Mouse (Mus musculus) liver, embryonic 15.5 days (tissue): ENCODE data around the gene Slc2a10. TPM values are rescaled to one million over a fixed set of nuclear protein-coding genes. Genes with fewer than 3 reads are reported as not detected.

Source experiments
- ATAC-seq: fragments of 200-750 bp; cut with Nextera tagmentation; 2 replicates; pipeline ENCODE4 v1.8.0; 2017; ENCODE audit warnings: moderate number of reproducible peaks, mild to moderate bottlenecking, moderate library complexity; ENCODE audit not compliant: insufficient read depth
- H3K27ac ChIP-seq: fragments of 300-500 bp; sonication (generic); replicated peaks from 2 replicates; pipeline ENCODE4 v1.5.1; 2015; ENCODE audit warnings: mild to moderate bottlenecking, inconsistent platforms
- H3K27me3 ChIP-seq: fragments of 300-500 bp; sonication (generic); 2 replicates; pipeline ENCODE4 v1.6.1; 2015; ENCODE audit warnings: mild to moderate bottlenecking, inconsistent platforms
- H3K36me3 ChIP-seq: fragments of 300-500 bp; sonication (generic); replicated peaks from 2 replicates; pipeline ENCODE4 v1.6.1; 2015; ENCODE audit warnings: moderate library complexity, mild to moderate bottlenecking, inconsistent platforms
- H3K4me1 ChIP-seq: fragments of 300-500 bp; sonication (generic); replicated peaks from 2 replicates; pipeline ENCODE4 v1.6.1; 2015; ENCODE audit warnings: inconsistent platforms
- H3K4me2 ChIP-seq: fragments of 300-500 bp; sonication (generic); 2 replicates; pipeline ENCODE4 v1.6.1; 2015; ENCODE audit warnings: moderate library complexity, mild to moderate bottlenecking, inconsistent platforms
- H3K4me3 ChIP-seq: fragments of 300-500 bp; sonication (generic); replicated peaks from 2 replicates; pipeline ENCODE4 v1.5.1; 2015; ENCODE audit warnings: mild to moderate bottlenecking, inconsistent platforms
- H3K9ac ChIP-seq: fragments of 300-500 bp; sonication (generic); 2 replicates; pipeline ENCODE4 v1.6.1; 2015; ENCODE audit warnings: moderate library complexity, mild to moderate bottlenecking, inconsistent platforms
- H3K9me3 ChIP-seq: fragments of 300-500 bp; sonication (generic); replicated peaks from 2 replicates; pipeline ENCODE4 v1.6.1; 2016; ENCODE audit warnings: inconsistent platforms
- WGBS: fragments of 180-500 bp; shearing (Covaris S2); methylation state at CpG from one replicate; pipeline ENCODE4 v1.1.7; 2015; ENCODE audit warnings: mixed read lengths; ENCODE audit not compliant: insufficient replicate concordance; 5-methylcytosine and 5-hydroxymethylcytosine counted together
- polyA plus RNA-seq: library from polyadenylated mRNA; unstranded; fragments of >200 nt; fragmentation: Nextera tagmentation; extraction: Ambion mirVana; gene quantifications from 2 replicates; pipeline ENCODE4 v1.2.1, GENCODE M21; 2015

Slc2a10 gene
- polyA plus RNA-seq, 1 experiment from 2014 or later = 0.29 TPM

- H3K36me3 ChIP-seq = 0 out of 2 replicates have a peak, but pooled peaks cover 2% of the 10 kb centered on the region
- H3K4me3 ChIP-seq = no peak overlapping the region
- H3K9ac ChIP-seq = no peak overlapping the region
- no peak overlapping the region for H3K27ac ChIP-seq
- WGBS = 54% methylated on average over 6 of the region's 6 CpGs
- H3K4me2 ChIP-seq = no peak overlapping the region
- H3K4me1 ChIP-seq = 0 out of 2 replicates have a peak, but pooled peaks cover 6% of the 10 kb centered on the region
- ATAC-seq = no peak
- no peaks in the 10 kb centered on the region for H3K9me3 ChIP-seq
- H3K27me3 ChIP-seq = no peaks in the 10 kb centered on the region
Measured at GRCm38 (mm10) chr2:165484152-165484551, 19.4 kb upstream of the Slc2a10 start.

- H3K27ac ChIP-seq = no peak overlapping the region
- H3K4me2 ChIP-seq = no peak overlapping the region
- H3K9ac ChIP-seq = no peak overlapping the region
- peaks cover 18% of the 10 kb centered on the region; the same call in 1 of the 2 replicates for H3K36me3 ChIP-seq
- 0 out of 2 replicates have a peak, but pooled peaks cover 6% of the 10 kb centered on the region for H3K4me1 ChIP-seq
- no peaks in the 10 kb centered on the region for H3K27me3 ChIP-seq
- H3K4me3 ChIP-seq = no peak overlapping the region
- ATAC-seq = no peak
- WGBS = 56% methylated on average over 3 of the region's 3 CpGs
- no peaks in the 10 kb centered on the region for H3K9me3 ChIP-seq
Measured at GRCm38 (mm10) chr2:165485826-165486225, 17.8 kb upstream of the Slc2a10 start.

- Histone ChIP-seq H3K4me3 (no peak overlapping the region), H3K27me3 (no peaks in the 10 kb centered on the region), H3K27ac (no peak overlapping the region), H3K9ac (no peak overlapping the region), H3K4me2 (no peak overlapping the region), H3K4me1 (0 out of 2 replicates have a peak, but pooled peaks cover 6% of the 10 kb centered on the region), H3K36me3 (peaks cover 18% of the 10 kb centered on the region; the same call in 1 of the 2 replicates), H3K9me3 (no peaks in the 10 kb centered on the region)
- ATAC-seq = no peak
- 62% methylated on average over 5 of the region's 5 CpGs for WGBS
Measured at GRCm38 (mm10) chr2:165486401-165486800, 17.2 kb upstream of the Slc2a10 start.

- Histone ChIP-seq H3K9me3 (no peaks in the 10 kb centered on the region), H3K27me3 (no peaks in the 10 kb centered on the region), H3K4me1 (peaks cover 7% of the 10 kb centered on the region), H3K27ac (no peak overlapping the region), H3K4me3 (no peak overlapping the region), H3K36me3 (peaks cover 18% of the 10 kb centered on the region; the same call in 1 of the 2 replicates), H3K4me2 (no peak overlapping the region), H3K9ac (no peak overlapping the region)
- WGBS = 15% methylated on average over 8 of the region's 8 CpGs
- no peak for ATAC-seq
Measured at GRCm38 (mm10) chr2:165486881-165487535, 16.6 kb upstream of the Slc2a10 start.

- Histone ChIP-seq H3K4me2 (peak within 1 kb of the TSS; percentile 72), H3K27me3 (no peaks in the 10 kb centered on the region; the same call in 1 of the 2 replicates), H3K4me1 (peaks cover 14% of the 10 kb centered on the region), H3K4me3 (peak within 1 kb of the TSS; percentile 68), H3K27ac (peak within 1 kb of the TSS; percentile 55; the same call in 1 of the 2 replicates), H3K9me3 (no peaks in the 10 kb centered on the region), H3K36me3 (peaks cover 18% of the 10 kb centered on the region; the same call in 1 of the 2 replicates), H3K9ac (peak within 1 kb of the TSS; percentile 58)
- peak; percentile 82 for ATAC-seq
- under 1% methylated on average over 82 of the region's 84 CpGs for WGBS
Measured at GRCm38 (mm10) chr2:165492648-165493553, 10.7 kb upstream of the Slc2a10 start, which contains the start of gene Trp53rka. TSS of gene Trp53rka (minus strand) at chr2:165493324.

GRCm38 (mm10) chr2:165493587-165494210 is 9.9 kb upstream of the Slc2a10 start:
- Histone ChIP-seq H3K4me3 (peak overlapping the region; percentile 68), H3K9me3 (no peaks in the 10 kb centered on the region), H3K4me1 (peaks cover 14% of the 10 kb centered on the region), H3K9ac (no peak overlapping the region), H3K36me3 (peaks cover 18% of the 10 kb centered on the region; the same call in 1 of the 2 replicates), H3K27ac (no peak overlapping the region), H3K4me2 (peak overlapping the region; percentile 72), H3K27me3 (no peaks in the 10 kb centered on the region; the same call in 1 of the 2 replicates)
- WGBS = 28% methylated on average over 17 of the region's 17 CpGs
- ATAC-seq = no peak

- ATAC-seq = no peak
- Histone ChIP-seq H3K27me3 (no peaks in the 10 kb centered on the region; the same call in 1 of the 2 replicates), H3K4me1 (peaks cover 14% of the 10 kb centered on the region), H3K27ac (no peak overlapping the region), H3K4me2 (no peak overlapping the region), H3K4me3 (no peak overlapping the region), H3K9ac (no peak overlapping the region), H3K36me3 (peaks cover 13% of the 10 kb centered on the region; the same call in 1 of the 2 replicates), H3K9me3 (no peaks in the 10 kb centered on the region)
- WGBS = 30% methylated on average over 2 of the region's 2 CpGs
Measured at GRCm38 (mm10) chr2:165494495-165494894, 9.1 kb upstream of the Slc2a10 start.

- Histone ChIP-seq H3K4me3 (no peak overlapping the region), H3K36me3 (no peaks in the 10 kb centered on the region)
- ATAC-seq = no peak
Measured at GRCm38 (mm10) chr2:165496251-165496650, 7.3 kb upstream of the Slc2a10 start.

GRCm38 (mm10) chr2:165497706-165498275 is 5.8 kb upstream of the Slc2a10 start:
- H3K9ac ChIP-seq = no peak overlapping the region
- no peak for ATAC-seq
- H3K4me3 ChIP-seq = no peak overlapping the region
- 45% methylated on average over 2 of the region's 2 CpGs for WGBS
- H3K4me1 ChIP-seq = peaks cover 6% of the 10 kb centered on the region; the same call in 1 of the 2 replicates
- H3K9me3 ChIP-seq = no peaks in the 10 kb centered on the region
- no peak overlapping the region for H3K4me2 ChIP-seq
- peaks cover 3% of the 10 kb centered on the region; the same call in 1 of the 2 replicates for H3K27me3 ChIP-seq
- no peak overlapping the region for H3K27ac ChIP-seq
- H3K36me3 ChIP-seq = no peaks in the 10 kb centered on the region

More at GRCm38 (mm10) chr2:165496251-165496650, 7.3 kb upstream of the Slc2a10 start:
- Histone ChIP-seq H3K9ac (no peak overlapping the region), H3K27me3 (no peaks in the 10 kb centered on the region; the same call in 1 of the 2 replicates), H3K4me1 (peaks cover 14% of the 10 kb centered on the region), H3K4me2 (no peak overlapping the region), H3K27ac (no peak overlapping the region), H3K9me3 (no peaks in the 10 kb centered on the region)

- Histone ChIP-seq H3K4me3 (no peak overlapping the region), H3K4me1 (peaks cover under 1% of the 10 kb centered on the region; the same call in 1 of the 2 replicates), H3K9ac (no peak overlapping the region), H3K9me3 (no peaks in the 10 kb centered on the region), H3K27ac (no peak overlapping the region), H3K27me3 (peaks cover 14% of the 10 kb centered on the region), H3K36me3 (no peaks in the 10 kb centered on the region), H3K4me2 (no peak overlapping the region)
- 49% methylated on average over 6 of the region's 6 CpGs for WGBS
- ATAC-seq = no peak
Measured at GRCm38 (mm10) chr2:165498816-165499215, 4.8 kb upstream of the Slc2a10 start.
